Mouse (Mus musculus): ENCODE data around the gene Crtc2.

GRCm38 (mm10) chr3:90208662-90209061 is 45.3 kb upstream of the Crtc2 start:
- TF ChIP-seq HCFC1 (IDR thresholded peaks at IDR 0.05; ENCODE audit: borderline replicate concordance, insufficient read depth, low read length) (no peak), CHD2 (IDR thresholded peaks at IDR 0.05; ENCODE audit: low read depth, low read length) (no peak), ZNF384 (IDR thresholded peaks at IDR 0.05; ENCODE audit: low read depth, low read length) (no peak), ZC3H11A (IDR thresholded peaks at IDR 0.05; ENCODE audit: borderline replicate concordance, low read depth, low read length) (no peak), MAFK (IDR thresholded peaks at IDR 0.05; ENCODE audit: insufficient read depth, low read depth, low read length) (no peak)
